In genomic region chr3:79910375-79911141, GRCm38 (mm10) we compare ENCODE assay signal across 18 mouse cellular contexts. TPM values are rescaled to one million over a fixed set of nuclear protein-coding genes. Genes with fewer than 3 reads are reported as not detected.
A peak's percentile ranks its signal among the peaks of the same experiment; 100 is the strongest.
DNase-seq lines count a peak whose midpoint lies in the region; ATAC-seq lines count a peak whose summit lies in the region.
"Had no signal": no experiment of that assay in that cellular context is flagged by ENCODE, and none has a peak within 500 bp of the region (broad histone marks: within the 10 kb centered on the region; RNA-seq: fewer than 3 reads in every experiment).

No protein-coding gene starts in this region.

- H3K4me1 ChIP-seq in liver, embryonic 12.5 days: peaks cover 24% of the 10 kb centered on the region
- peaks cover 30% of the 10 kb centered on the region for H3K4me1 ChIP-seq in brown adipose tissue, adult 24 weeks (ENCODE audit: control insufficient read depth, insufficient read depth, insufficient read length, low read length)
- H3K4me1 ChIP-seq: embryonic facial prominence, embryonic 12.5 days; hindbrain, embryonic 12.5 days; intestine, embryonic 15.5 days; neural tube, embryonic 15.5 days had no signal

- no peaks in the 10 kb centered on the region for H3K9me3 ChIP-seq in liver, embryonic 12.5 days (replicated peaks)
- H3K9me3 ChIP-seq: embryonic facial prominence, embryonic 12.5 days; hindbrain, embryonic 12.5 days; intestine, embryonic 15.5 days; megakaryocyte, embryonic 14.5 days; neural tube, embryonic 15.5 days had no signal

- H3K4me3 ChIP-seq in liver, embryonic 12.5 days: no peak overlapping the region
- no peak overlapping the region for H3K4me3 ChIP-seq in brown adipose tissue, adult 24 weeks (ENCODE audit: insufficient read depth, low read depth, low read length)
- H3K4me3 ChIP-seq: embryonic facial prominence, embryonic 12.5 days; hindbrain, embryonic 12.5 days; intestine, embryonic 15.5 days; megakaryocyte, embryonic 14.5 days; neural tube, embryonic 15.5 days had no signal

- peaks cover 8% of the 10 kb centered on the region; the same call in 1 of the 2 replicates for H3K27me3 ChIP-seq in liver, embryonic 12.5 days (replicated peaks)
- H3K27me3 ChIP-seq: embryonic facial prominence, embryonic 12.5 days; hindbrain, embryonic 12.5 days; intestine, embryonic 15.5 days; neural tube, embryonic 15.5 days had no signal

- no peak overlapping the region for H3K27ac ChIP-seq in liver, embryonic 12.5 days
- H3K27ac ChIP-seq in brown adipose tissue, adult 24 weeks (replicated peaks; ENCODE audit: low read depth, low read length): peak overlapping the region; percentile 52
- H3K27ac ChIP-seq: embryonic facial prominence, embryonic 12.5 days; hindbrain, embryonic 12.5 days; intestine, embryonic 15.5 days; neural tube, embryonic 15.5 days had no signal

- H3K4me2 ChIP-seq in liver, embryonic 12.5 days: no peak overlapping the region
- H3K4me2 ChIP-seq: embryonic facial prominence, embryonic 12.5 days; hindbrain, embryonic 12.5 days; intestine, embryonic 15.5 days; neural tube, embryonic 15.5 days had no signal

- 33% methylated on average over 10 of the region's 10 CpGs for WGBS in liver, embryonic 12.5 days (ENCODE audit: insufficient replicate concordance)

- intact Hi-C loops in heart, postnatal 14 days (cut with DNase I): no loop called here

- H3K9ac ChIP-seq in liver, embryonic 12.5 days: no peak overlapping the region
- H3K9ac ChIP-seq: embryonic facial prominence, embryonic 12.5 days; hindbrain, embryonic 12.5 days; intestine, embryonic 15.5 days; neural tube, embryonic 15.5 days had no signal

- H3K36me3 ChIP-seq in liver, embryonic 12.5 days: no peaks in the 10 kb centered on the region
- H3K36me3 ChIP-seq: embryonic facial prominence, embryonic 12.5 days; hindbrain, embryonic 12.5 days; intestine, embryonic 15.5 days; neural tube, embryonic 15.5 days had no signal

- peak; percentile 66 for DNase-seq in heart, adult 11 months
- no peak for DNase-seq in heart, postnatal 14 days
- no peak for DNase-seq in liver
- DNase-seq in frontal cortex, postnatal 10 days (ENCODE audit: low spot score in 2 of 2): no peak
- no peak for DNase-seq in adrenal gland, postnatal 14 days
- DNase-seq: adrenal gland, postnatal 25 days; B cell, adult 2 months; cerebellum, postnatal 14 days; kidney, postnatal 14 days; thymus, postnatal 4 days had no signal

- ATAC-seq in liver, embryonic 12.5 days: 0 out of 2 replicates have a peak, but pooled peaks have one; percentile 13
- ATAC-seq in megakaryocyte, adult 5-6 weeks (ENCODE audit: poor library complexity, severe bottlenecking): peak; percentile 78
- ATAC-seq: intestine, embryonic 15.5 days had no signal

RNA-seq across cellular contexts. Expression of gene Fam198b, which starts 26.2 kb away (rescaled TPM):
- 10 to 100 TPM; 28.8 to 42.7 TPM for total RNA-seq in heart, postnatal 14 days (2021)
- 3.9 and 4.2 TPM in 2 replicates for polyA plus RNA-seq in liver, embryonic 12.5 days (2016; fragmentation: Nextera tagmentation; extraction: Ambion mirVana)
- 6.2 and 7.6 TPM in 2 replicates for polyA plus RNA-seq in brown adipose tissue, adult 24 weeks (2012; ENCODE audit: insufficient read depth, insufficient read length, missing spikeins)
- 0.40 and 0.55 TPM in 2 replicates for total RNA-seq in megakaryocyte, adult 5-6 weeks (2015)
- total RNA-seq in megakaryocyte, adult 5-6 weeks (2017): 0.73 and 1.0 TPM in 2 replicates
- total RNA-seq in adrenal gland, postnatal 14 days (2021): 27.3 and 31.0 TPM in 2 replicates

RNA-seq across cellular contexts. Expression of gene Tmem144, which starts 58.0 kb away (rescaled TPM):
- total RNA-seq in heart, postnatal 14 days (2021): 1 to 10 TPM; 6.3 to 7.9 TPM
- polyA plus RNA-seq in liver, embryonic 12.5 days (2016; fragmentation: Nextera tagmentation; extraction: Ambion mirVana): 2.2 and 2.5 TPM in 2 replicates
- 0.38 TPM in 1 of 2 replicates, not detected in the other for polyA plus RNA-seq in brown adipose tissue, adult 24 weeks (2012; ENCODE audit: insufficient read depth, insufficient read length, missing spikeins)
- total RNA-seq in megakaryocyte, adult 5-6 weeks (2015): 1.9 and 2.7 TPM in 2 replicates
- 1.2 and 1.5 TPM in 2 replicates for total RNA-seq in megakaryocyte, adult 5-6 weeks (2017)
- total RNA-seq in adrenal gland, postnatal 14 days (2021): 8.6 and 11.0 TPM in 2 replicates

Comparison
In these comparisons a context has a peak if more than half of its experiments do, and no peak if none do; other contexts are left out.
1. RNA of gene Fam198b, which starts 26.2 kb away (total RNA-seq): 28.8 to 42.7 TPM in heart, postnatal 14 days and 27.3 to 31.0 TPM in adrenal gland, postnatal 14 days; 0.40 to 1.0 TPM in megakaryocyte, adult 5-6 weeks; every median in the first group is over 10 times any median in the second.